Mouse (Mus musculus): ENCODE data around the gene Arrdc1. TPM values are rescaled to one million over a fixed set of nuclear protein-coding genes. Genes with fewer than 3 reads are reported as not detected.
"Not testable (repeated sequence)": the region's sequence is repeated elsewhere in the genome, so short reads cannot be mapped to it uniquely, and the experiment has no call there.

The Arrdc1 gene
- polyA plus RNA-seq, 1 experiment from 2014 or later = 102 TPM

DNA sequence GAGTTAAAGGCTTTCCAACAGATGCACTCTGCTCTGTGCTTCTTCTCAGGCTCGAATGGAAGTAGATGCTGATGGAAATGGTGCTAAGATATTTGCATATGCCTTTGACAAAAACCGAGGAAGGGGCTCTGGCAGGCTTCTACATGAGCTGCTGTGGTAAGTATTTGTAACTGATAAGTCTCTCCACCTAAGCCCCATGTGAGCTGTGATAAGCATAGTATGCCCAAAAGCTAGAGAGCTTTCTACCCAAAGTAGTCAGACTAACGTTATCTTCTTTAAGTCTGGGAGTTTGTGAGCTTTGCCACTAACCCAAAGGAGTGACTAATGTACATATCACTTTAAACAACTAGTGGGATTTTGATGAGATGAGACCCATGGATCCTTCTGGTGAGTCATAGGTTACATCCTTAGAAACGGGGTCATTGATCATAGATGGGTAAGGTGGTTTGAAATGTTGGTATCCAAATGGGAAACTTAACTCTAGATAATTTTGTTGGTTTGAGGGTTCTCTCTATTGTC, 17.5 kb upstream of the Arrdc1 start:
- no peak overlapping the region for H3K27ac ChIP-seq (ENCODE audit: low read length)
- H3K36me3 ChIP-seq (ENCODE audit: control insufficient read depth, insufficient read depth, low read length) = peaks cover 14% of the 10 kb centered on the region; the same call in 1 of the 2 replicates
- H3K27me3 ChIP-seq (replicated peaks; ENCODE audit: control insufficient read depth, insufficient read depth, low read length) = no peaks in the 10 kb centered on the region
- no peak overlapping the region for H3K4me2 ChIP-seq (ENCODE audit: low read depth, low read length)
- 84% methylated on average over 4 of the region's 4 CpGs for WGBS
- no peak overlapping the region for H3K4me3 ChIP-seq (ENCODE audit: low read length)
- no peak for ATAC-seq
- no peaks in the 10 kb centered on the region for H3K9me3 ChIP-seq (ENCODE audit: control insufficient read depth, low read length)
- no peak overlapping the region for H3K9ac ChIP-seq (ENCODE audit: low read depth, low read length)
- peaks cover 12% of the 10 kb centered on the region for H3K4me1 ChIP-seq (ENCODE audit: control insufficient read depth, insufficient read depth, low read length)

DNA sequence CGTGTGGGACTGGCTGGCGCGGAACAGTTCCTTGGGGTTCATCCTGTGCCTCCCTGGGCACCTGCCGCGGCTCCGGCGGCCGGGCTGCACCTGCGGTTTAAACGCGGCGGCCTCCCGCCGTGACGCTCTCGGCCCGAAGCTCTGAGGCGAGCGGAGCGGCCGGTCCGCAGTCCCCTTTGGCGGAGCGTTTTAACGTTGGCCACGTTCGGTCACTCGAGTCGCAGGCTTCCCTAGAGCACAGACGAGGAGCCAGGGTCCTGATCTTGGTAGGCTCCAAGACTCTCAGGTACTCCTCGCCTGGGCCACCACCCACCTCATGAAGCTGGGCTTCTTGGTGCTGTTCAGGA, 15.1 kb upstream of the Arrdc1 start:
- Histone ChIP-seq H3K9ac (ENCODE audit: low read depth, low read length) (peak overlapping the region; percentile 94), H3K4me3 (ENCODE audit: low read length) (peak overlapping the region; percentile 98), H3K4me1 (ENCODE audit: control insufficient read depth, insufficient read depth, low read length) (peaks cover 12% of the 10 kb centered on the region), H3K27ac (ENCODE audit: low read length) (peak overlapping the region; percentile 60), H3K4me2 (ENCODE audit: low read depth, low read length) (peak overlapping the region; percentile 90), H3K27me3 (replicated peaks; ENCODE audit: control insufficient read depth, insufficient read depth, low read length) (no peaks in the 10 kb centered on the region), H3K9me3 (ENCODE audit: control insufficient read depth, low read length) (no peaks in the 10 kb centered on the region), H3K36me3 (ENCODE audit: control insufficient read depth, insufficient read depth, low read length) (peaks cover 9% of the 10 kb centered on the region; the same call in 1 of the 2 replicates)
- 0% methylated on average over 31 of the region's 31 CpGs for WGBS
- ATAC-seq = no peak

DNA sequence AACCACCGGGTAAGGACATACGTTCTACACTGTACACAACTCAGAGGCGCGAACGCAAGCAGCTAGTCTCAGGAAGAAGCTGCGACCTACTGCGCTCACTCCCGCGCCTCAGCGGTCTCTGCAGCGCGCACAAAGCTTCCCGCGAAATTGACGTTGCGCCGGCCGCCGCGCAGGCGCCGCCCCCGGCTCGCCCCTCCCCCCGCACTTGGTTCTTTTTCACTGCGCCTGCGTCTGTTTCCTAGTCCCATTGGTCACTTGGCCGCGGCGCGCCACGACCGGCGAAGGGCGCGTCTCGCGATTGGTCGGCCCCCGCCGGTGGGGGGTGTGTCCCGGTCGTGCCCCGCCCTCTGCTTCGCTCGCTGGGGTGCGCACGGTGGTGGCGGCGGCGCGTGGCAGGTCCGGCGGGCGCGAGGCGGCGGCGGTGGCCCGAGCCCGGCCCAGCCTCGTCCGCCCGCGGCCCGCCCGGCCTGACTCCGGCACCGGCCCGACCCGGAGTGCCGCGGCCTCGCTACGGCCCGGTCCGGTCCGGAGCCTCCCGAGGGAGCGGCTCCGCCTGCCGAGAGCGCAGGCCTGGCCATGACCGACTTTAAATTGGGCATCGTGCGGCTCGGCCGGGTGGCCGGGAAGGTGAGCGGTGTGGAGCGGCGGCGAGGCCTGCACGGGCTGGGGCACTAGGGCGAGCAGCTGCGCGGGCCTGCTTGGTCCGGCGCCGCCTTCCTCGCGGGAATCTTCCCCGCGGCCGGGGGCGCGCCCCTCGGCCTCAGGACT, 14.6 kb upstream of the Arrdc1 start, which contains the start of gene Zmynd19:
Zmynd19 (plus strand) TSS at position 372 of the 768 bp plus-strand sequence.
- under 1% methylated on average over 76 of the region's 108 CpGs for WGBS

DNA sequence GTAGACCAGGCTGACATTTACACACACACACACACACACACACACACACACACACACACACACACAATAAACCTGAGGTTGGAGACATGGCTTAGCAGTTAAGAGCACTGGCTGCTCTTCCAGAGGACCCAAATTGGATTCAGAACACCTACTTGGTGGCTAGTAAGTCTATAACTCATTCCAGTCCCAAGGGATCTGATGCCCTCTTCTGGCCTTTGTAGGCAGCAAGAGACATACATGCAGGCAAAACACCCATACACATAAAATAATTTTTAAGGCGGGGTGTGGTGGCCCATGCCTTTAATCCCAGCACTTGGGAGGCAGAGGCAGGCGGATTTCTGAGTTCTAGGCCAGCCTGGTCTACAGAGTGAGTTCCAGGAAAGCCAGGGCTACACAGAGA, 9.3 kb upstream of the Arrdc1 start:
- H3K9me3 ChIP-seq (ENCODE audit: control insufficient read depth, low read length); H3K4me1 ChIP-seq (ENCODE audit: control insufficient read depth, insufficient read depth, low read length); ATAC-seq; H3K4me2 ChIP-seq (ENCODE audit: low read depth, low read length); H3K36me3 ChIP-seq (ENCODE audit: control insufficient read depth, insufficient read depth, low read length); H3K9ac ChIP-seq (ENCODE audit: low read depth, low read length); H3K27ac ChIP-seq (ENCODE audit: low read length); H3K27me3 ChIP-seq (replicated peaks; ENCODE audit: control insufficient read depth, insufficient read depth, low read length); H3K4me3 ChIP-seq (ENCODE audit: low read length): not testable (repeated sequence)
- WGBS = 52% methylated on average over 2 of the region's 2 CpGs

More for the DNA sequence above, 14.6 kb upstream of the Arrdc1 start, which contains the start of gene Zmynd19:
- Histone ChIP-seq H3K9ac (ENCODE audit: low read depth, low read length) (peak within 1 kb of the TSS; percentile 94), H3K4me1 (ENCODE audit: control insufficient read depth, insufficient read depth, low read length) (peaks cover 12% of the 10 kb centered on the region), H3K4me3 (ENCODE audit: low read length) (peak within 1 kb of the TSS; percentile 98), H3K27me3 (replicated peaks; ENCODE audit: control insufficient read depth, insufficient read depth, low read length) (no peaks in the 10 kb centered on the region), H3K27ac (ENCODE audit: low read length) (peak within 1 kb of the TSS; percentile 60), H3K4me2 (ENCODE audit: low read depth, low read length) (peak within 1 kb of the TSS; percentile 90), H3K36me3 (ENCODE audit: control insufficient read depth, insufficient read depth, low read length) (peaks cover 6% of the 10 kb centered on the region; the same call in 1 of the 2 replicates), H3K9me3 (ENCODE audit: control insufficient read depth, low read length) (no peaks in the 10 kb centered on the region)
- ATAC-seq = peak; percentile 99

DNA sequence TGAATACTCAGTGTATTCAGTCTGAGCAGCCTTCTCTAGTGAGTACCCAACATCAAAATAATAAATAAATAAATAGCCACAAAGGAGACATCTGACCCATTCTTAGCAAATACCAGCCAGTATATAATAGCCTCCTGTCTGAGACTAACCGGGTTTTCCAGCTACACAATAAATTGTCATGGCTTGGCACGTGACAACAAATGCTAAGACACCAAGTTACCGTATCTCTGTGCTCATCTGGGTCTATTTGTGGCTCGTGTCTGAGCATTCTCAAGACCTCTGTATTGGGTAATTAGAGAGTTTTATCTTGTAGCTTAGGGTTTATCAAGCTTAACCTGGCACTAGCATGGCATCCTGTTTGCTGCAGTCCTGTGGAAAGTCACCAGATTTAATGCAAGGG, 7.0 kb upstream of the Arrdc1 start:
- H3K27ac ChIP-seq (ENCODE audit: low read length) = no peak overlapping the region
- no peaks in the 10 kb centered on the region for H3K9me3 ChIP-seq (ENCODE audit: control insufficient read depth, low read length)
- H3K4me3 ChIP-seq (ENCODE audit: low read length) = no peak overlapping the region
- H3K4me2 ChIP-seq (ENCODE audit: low read depth, low read length) = no peak overlapping the region
- 72% methylated on average over 4 of the region's 4 CpGs for WGBS
- ATAC-seq = no peak
- no peak overlapping the region for H3K9ac ChIP-seq (ENCODE audit: low read depth, low read length)
- H3K36me3 ChIP-seq (ENCODE audit: control insufficient read depth, insufficient read depth, low read length) = no peaks in the 10 kb centered on the region
- no peaks in the 10 kb centered on the region for H3K27me3 ChIP-seq (replicated peaks; ENCODE audit: control insufficient read depth, insufficient read depth, low read length)
- H3K4me1 ChIP-seq (ENCODE audit: control insufficient read depth, insufficient read depth, low read length) = no peaks in the 10 kb centered on the region

DNA sequence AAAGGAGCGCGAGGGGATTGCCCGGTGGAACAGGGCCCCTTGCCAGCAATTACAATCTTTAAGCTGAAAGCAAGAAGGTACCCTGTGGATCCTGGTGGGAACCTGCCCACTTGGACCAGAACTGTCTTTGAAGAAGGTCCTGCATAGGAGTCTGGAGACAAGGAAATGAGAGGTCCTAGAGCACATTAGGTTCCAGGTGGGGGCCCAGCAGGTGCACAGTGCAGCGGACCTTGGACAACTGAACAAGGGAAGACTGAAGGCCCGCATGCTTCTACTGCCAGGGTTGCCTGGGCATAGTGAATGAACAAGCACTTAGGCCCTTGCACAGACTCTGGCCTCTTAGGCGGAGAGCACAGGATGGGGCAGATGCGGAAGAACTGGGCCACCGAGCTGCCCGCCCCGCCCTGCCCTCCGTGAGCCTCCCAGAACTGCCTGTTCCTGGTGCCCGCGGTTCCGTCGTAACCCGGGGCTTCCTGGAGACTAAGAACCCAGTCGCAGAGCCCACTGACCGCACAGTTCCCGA, 550 bp downstream of the Arrdc1 start:
- H3K27me3 ChIP-seq (replicated peaks; ENCODE audit: control insufficient read depth, insufficient read depth, low read length) = no peaks in the 10 kb centered on the region
- peak; percentile 86 for ATAC-seq
- WGBS = 4% methylated on average over 18 of the region's 19 CpGs

DNA sequence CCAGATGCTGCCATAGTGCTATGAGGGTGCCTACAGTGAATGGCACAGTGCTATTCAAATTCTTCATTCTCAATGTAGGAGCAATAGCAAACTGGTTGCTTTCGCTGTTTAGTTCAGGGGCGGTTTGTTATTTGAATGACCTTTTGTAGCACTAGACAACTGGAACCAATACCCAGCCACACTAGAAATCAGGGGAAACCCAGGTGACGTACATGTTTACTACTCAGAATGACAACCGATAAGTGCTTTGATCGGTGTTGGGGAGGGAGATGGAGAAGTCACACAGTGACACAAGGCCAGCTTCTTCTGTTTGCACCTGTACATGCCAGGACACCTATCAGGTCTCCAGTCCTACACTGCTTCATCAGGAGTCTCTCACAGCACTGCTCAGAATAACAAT, 5.5 kb downstream of the Arrdc1 start:
- Histone ChIP-seq H3K27me3 (replicated peaks; ENCODE audit: control insufficient read depth, insufficient read depth, low read length) (no peaks in the 10 kb centered on the region), H3K4me2 (ENCODE audit: low read depth, low read length) (no peak overlapping the region), H3K9ac (ENCODE audit: low read depth, low read length) (no peak overlapping the region), H3K36me3 (ENCODE audit: control insufficient read depth, insufficient read depth, low read length) (no peaks in the 10 kb centered on the region), H3K27ac (ENCODE audit: low read length) (no peak overlapping the region), H3K9me3 (ENCODE audit: control insufficient read depth, low read length) (no peaks in the 10 kb centered on the region), H3K4me3 (ENCODE audit: low read length) (no peak overlapping the region), H3K4me1 (ENCODE audit: control insufficient read depth, insufficient read depth, low read length) (peaks cover 13% of the 10 kb centered on the region)
- 88% methylated on average over 5 of the region's 5 CpGs for WGBS
- ATAC-seq = no peak

More for the DNA sequence above, 550 bp downstream of the Arrdc1 start:
- H3K4me2 ChIP-seq (ENCODE audit: low read depth, low read length) = peak overlapping the region; percentile 94
- H3K9ac ChIP-seq (ENCODE audit: low read depth, low read length) = peak overlapping the region; percentile 90
- peak overlapping the region; percentile 81 for H3K4me3 ChIP-seq (ENCODE audit: low read length)
- peaks cover 7% of the 10 kb centered on the region; the same call in 1 of the 2 replicates for H3K4me1 ChIP-seq (ENCODE audit: control insufficient read depth, insufficient read depth, low read length)
- no peaks in the 10 kb centered on the region for H3K36me3 ChIP-seq (ENCODE audit: control insufficient read depth, insufficient read depth, low read length)
- no peaks in the 10 kb centered on the region for H3K9me3 ChIP-seq (ENCODE audit: control insufficient read depth, low read length)
- peak overlapping the region; percentile 97 for H3K27ac ChIP-seq (ENCODE audit: low read length)

DNA sequence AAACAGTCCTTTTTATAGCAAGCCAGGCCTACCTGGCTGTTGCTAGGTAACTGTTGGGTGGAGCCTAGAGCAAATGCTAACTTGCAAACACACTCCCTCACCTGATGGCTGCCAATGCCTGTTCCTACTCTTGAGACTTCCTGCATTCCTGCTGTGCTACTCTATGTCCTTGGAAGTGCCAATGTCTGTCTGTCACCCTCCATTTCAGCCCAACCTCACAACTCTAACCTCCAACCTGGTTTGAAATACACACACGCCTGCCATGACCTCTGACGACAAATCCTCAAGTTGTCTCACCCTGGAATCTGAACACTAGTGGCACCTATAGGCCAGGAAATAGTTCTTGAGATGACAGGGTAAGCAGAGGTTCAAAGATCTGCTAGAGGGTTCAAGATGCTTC, 5.9 kb downstream of the Arrdc1 start:
- ATAC-seq = peak; percentile 74

DNA sequence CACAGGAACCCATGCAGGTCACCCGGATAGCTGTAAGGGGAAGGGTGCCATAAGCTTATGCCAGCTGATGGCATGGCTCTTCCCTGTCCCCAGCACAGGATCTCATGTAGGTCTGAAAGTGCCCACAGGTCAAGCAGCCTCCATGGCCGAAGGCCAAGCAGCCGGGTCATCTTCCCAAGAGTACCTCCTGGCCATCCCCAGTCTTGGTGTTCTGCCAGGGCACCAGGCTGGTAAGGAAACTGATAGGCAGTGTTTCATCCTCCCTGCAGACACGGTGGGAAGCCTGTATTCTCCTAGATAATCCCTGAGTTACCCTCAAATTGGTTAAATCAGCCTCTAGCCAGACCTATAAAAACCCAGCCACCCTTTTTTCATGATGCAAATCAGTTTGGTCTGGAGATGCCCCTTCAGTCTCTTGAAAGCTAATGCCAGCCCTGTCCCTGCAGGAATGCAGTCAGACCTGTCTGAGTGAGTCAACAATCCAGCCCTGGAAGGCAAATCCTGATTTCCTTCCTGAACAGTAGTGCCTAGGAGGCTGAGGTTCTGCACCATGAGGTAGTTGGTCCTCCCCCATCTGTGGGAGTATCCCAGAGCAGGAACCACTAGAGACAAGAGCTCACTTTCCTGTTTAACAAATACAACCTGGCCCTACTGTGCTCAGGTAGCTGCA, 7.1 kb downstream of the Arrdc1 start:
- Histone ChIP-seq H3K36me3 (ENCODE audit: control insufficient read depth, insufficient read depth, low read length) (no peaks in the 10 kb centered on the region), H3K4me1 (ENCODE audit: control insufficient read depth, insufficient read depth, low read length) (peaks cover 8% of the 10 kb centered on the region), H3K9ac (ENCODE audit: low read depth, low read length) (peak overlapping the region; percentile 15; the same call in 1 of the 2 replicates), H3K27ac (ENCODE audit: low read length) (peak overlapping the region; percentile 33), H3K4me2 (ENCODE audit: low read depth, low read length) (no peak overlapping the region), H3K27me3 (replicated peaks; ENCODE audit: control insufficient read depth, insufficient read depth, low read length) (no peaks in the 10 kb centered on the region), H3K9me3 (ENCODE audit: control insufficient read depth, low read length) (no peaks in the 10 kb centered on the region), H3K4me3 (ENCODE audit: low read length) (no peak overlapping the region)
- peak; percentile 83 for ATAC-seq
- WGBS = 51% methylated on average over 4 of the region's 4 CpGs

More for the DNA sequence above, 5.9 kb downstream of the Arrdc1 start:
- Histone ChIP-seq H3K9ac (ENCODE audit: low read depth, low read length) (no peak overlapping the region), H3K4me1 (ENCODE audit: control insufficient read depth, insufficient read depth, low read length) (peaks cover 13% of the 10 kb centered on the region), H3K9me3 (ENCODE audit: control insufficient read depth, low read length) (no peaks in the 10 kb centered on the region), H3K36me3 (ENCODE audit: control insufficient read depth, insufficient read depth, low read length) (no peaks in the 10 kb centered on the region), H3K27me3 (replicated peaks; ENCODE audit: control insufficient read depth, insufficient read depth, low read length) (no peaks in the 10 kb centered on the region), H3K4me2 (ENCODE audit: low read depth, low read length) (no peak overlapping the region), H3K4me3 (ENCODE audit: low read length) (no peak overlapping the region), H3K27ac (ENCODE audit: low read length) (no peak overlapping the region)
- WGBS = 46% methylated on average over 2 of the region's 2 CpGs

Measured in intestine, embryonic 16.5 days (tissue).